Mouse (Mus musculus) urinary bladder, adult 18-20 months (tissue): ENCODE results near the gene Heatr5a.

Source experiments
- DNase-seq, 2 experiments: peaks; one replicate each; pipeline ENCODE4 v3.0.0; 2022; ENCODE audit warnings: low spot score in 2 of 2, mixed read lengths in 2 of 2

The Heatr5a gene

GRCm38 (mm10) chr12:51972269-51973065, 1.3 kb upstream of the Heatr5a start:
- no peak for DNase-seq

- DNase-seq: no peak
These were observed 610 bp downstream of the Heatr5a start for GRCm38 (mm10) chr12:51970352-51971069.

- no peak for DNase-seq
These were observed 1.2 kb downstream of the Heatr5a start for GRCm38 (mm10) chr12:51969876-51970275.

DNA sequence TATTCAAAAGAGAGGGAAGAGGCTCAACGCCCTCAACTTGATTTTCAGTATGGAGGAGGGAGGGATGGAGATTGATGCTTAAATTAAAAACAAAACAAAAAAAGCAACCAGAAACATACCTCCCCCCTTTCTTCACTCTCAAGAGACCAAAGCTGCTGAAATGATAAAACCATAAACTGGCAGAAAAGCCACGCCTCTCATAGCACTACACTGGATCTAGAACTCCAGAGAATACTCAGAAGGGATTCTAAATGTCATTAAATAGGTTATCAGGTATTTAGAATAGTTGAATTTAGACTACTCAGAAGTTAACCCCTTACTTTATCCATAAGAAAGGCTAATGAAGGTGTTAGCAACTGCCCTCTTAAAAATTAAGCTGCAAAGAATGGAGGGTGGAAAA, 2.0 kb downstream of the Heatr5a start:
- DNase-seq: no peak

DNA sequence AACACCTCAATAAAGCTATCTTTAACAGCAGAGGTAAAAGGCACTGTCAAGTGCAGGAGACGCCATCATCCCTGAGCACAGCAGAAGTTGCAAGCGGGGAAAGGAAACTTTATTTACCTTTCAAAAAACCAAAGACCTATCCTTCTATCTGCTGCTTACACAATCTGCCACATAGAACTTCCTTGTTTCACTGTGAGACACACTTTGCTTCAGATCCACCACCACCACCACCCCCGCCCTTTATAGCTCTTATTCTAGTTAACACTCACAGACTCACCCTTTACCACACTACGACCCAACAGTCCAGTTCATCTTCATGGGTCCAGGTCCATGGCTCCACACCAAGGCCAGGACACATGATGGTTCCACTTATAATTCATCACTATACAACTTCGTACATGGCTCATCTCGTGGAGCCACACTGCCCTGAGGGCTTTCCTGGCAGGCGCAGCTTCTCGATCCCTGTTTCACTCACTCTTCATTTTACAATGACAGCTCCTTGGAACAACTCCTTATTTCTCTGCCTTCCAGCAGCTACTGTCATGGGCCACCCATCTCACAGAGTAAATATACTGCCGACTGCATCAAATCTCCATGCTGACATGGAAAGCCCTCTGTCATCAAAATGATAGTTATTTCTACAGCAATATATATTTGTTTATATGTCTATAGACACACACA, 3.1 kb downstream of the Heatr5a start:
- DNase-seq: no peak

DNA sequence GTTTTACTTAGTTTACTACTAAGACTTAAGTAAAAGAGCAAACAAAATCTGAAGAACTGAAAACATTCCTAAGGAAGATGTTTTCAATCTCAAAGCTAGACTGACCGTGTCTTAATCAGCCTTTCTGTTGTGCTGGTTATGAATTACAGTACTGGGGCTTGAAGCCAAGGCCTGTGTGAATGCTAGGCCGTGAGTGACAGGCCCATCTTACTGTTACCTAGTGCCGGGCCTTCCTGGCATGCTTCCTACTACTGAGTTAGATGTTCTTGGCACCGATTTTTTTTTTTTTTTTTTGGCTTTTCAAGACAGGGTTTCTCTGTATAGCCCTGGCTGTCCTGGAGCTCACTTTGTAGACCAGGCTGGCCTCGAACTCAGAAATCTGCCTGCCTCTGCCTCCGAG, 13.5 kb downstream of the Heatr5a start:
- no peak for DNase-seq

DNA sequence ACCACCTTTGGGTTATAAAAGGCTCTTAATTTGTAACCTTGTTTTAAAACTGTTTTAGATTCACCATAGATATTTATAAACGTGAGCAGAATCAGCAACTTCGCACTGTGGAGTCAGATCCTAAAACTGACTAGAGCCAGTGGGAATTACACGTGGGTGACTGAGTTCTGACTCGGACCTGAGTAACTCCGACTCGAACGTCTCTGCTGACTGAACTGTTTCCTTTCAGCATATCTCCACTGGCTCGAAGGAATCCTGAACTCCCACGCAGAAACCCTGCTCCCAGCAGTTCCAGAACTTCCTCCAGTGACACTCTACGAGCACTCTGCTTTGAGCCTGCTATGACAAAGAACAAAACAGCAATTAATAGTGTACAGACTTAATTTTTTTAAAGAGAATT, 18.8 kb downstream of the Heatr5a start:
- DNase-seq: no peak

DNA sequence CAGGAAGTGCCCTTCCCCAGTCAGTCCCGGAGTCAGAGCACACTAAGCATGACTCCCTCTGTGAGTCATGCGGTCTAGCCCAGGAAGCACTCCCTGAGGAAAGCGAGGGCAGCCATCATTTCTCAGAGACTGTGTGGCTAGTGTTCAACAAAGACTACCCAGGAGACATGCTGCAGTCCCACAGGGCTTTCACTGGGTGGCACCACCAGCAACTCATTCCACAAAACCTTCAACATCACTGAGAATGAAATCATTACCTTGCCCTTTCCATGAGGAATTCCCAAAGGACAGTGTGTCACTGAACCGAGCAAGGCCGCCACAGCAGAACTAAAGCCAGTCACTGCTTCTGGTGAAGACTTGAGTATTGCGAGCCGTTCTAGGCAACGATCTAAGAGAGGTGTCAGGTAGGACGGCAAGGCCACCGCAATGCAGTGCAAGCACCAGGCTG, 23.6 kb downstream of the Heatr5a start:
- no peak for DNase-seq

DNA sequence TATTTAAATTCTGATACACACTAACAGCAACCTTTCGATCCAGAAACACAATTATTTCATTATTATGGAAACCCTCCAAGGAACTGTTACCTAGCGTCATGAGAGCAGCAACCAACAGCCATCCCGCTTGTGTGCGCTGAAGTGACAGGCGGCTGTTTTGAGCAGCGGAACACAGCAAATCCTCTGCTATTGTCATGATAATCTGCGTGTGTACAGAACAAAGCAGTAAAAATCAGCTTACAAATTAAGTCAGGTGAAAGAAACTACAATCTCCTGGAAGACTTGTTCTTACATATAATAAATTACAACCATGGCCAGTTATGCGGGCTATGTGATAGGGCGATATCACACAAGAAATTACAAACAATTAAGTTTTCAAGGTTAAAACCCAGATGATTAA, 25.8 kb downstream of the Heatr5a start:
- no peak for DNase-seq

- DNase-seq: no peak
These were observed 31.3 kb downstream of the Heatr5a start for GRCm38 (mm10) chr12:51939848-51940247.

GRCm38 (mm10) chr12:51937938-51938337, 33.2 kb downstream of the Heatr5a start:
- no peak for DNase-seq

GRCm38 (mm10) chr12:51929630-51930029, 41.5 kb downstream of the Heatr5a start:
- DNase-seq: no peak

DNA sequence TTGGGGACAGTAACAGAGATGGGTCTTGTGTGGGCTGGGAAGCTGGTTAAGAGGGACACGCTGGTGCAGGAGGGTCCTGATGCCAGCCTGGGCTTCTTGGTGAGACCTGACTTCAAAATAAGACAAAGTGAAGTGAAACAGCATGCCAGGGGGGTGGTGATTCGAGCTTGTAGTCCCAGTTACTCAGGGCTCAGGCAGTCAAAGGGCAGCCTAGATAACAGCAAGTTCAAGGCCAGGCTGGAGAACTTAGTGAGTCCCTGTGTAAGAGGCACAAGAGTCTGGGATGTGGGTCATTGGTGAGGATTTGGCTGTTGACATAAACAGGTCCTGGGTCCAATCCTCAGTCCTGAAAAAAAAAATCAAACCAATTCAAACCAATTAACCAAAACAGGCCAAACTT, 53.9 kb downstream of the Heatr5a start:
- DNase-seq: no peak

DNA sequence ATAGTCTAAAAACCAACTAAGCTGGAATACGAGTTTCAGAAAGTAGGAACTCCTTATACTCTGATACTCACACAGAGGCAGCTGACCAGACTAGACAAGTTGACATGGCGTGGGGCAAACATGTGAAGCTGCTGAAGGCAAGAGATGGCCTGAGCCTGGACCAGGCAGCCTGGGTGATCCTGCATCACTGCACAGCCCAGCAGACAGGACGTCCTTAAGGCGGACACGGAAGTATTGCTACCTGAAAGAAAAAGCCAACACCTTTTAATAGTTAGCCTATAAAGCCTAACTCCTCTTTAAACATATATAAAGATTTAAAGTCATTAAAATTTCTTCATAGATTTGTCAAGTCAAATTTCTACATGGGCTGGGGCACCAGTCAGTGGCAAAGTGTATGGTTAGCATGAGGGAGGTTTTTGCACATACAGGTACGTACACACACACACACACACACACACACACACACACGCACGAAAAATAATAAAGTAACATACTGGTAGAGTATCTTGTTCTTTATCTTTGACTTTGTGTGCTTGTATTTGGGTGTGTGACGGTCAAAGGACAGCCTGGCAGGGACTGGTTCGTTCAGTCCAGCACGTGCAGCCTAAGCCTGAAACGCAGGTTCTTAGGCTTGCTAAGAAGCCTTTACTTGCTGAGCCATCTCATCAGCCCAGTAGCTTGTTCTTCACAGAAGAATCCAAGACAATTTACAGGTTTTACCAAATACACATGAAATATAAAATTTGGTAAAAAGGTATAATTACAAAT, 56.0 kb downstream of the Heatr5a start:
- DNase-seq: peak in 1 of 2 experiments; percentile 26

DNA sequence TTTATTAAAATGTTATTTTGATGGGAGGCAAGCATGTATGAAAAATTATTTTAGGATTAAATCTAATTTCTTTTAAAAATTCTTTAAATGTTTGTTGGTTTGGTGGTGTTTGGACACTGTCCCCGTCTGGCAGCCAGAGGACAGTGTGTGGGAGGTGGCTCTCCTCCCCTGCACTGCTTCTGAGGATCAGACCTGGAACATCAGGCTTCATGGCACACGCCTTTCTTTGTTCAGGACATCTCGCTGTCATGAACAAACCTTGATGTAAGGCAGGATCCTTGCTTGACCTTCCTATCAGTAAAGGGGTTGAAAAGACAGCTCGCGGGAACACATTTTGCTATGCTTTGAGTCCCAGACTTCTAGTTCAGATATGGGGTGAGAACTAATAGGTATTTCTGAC, 61.9 kb downstream of the Heatr5a start:
- DNase-seq: no peak

- DNase-seq: no peak
These were observed 63.6 kb downstream of the Heatr5a start for GRCm38 (mm10) chr12:51907543-51907942.

DNA sequence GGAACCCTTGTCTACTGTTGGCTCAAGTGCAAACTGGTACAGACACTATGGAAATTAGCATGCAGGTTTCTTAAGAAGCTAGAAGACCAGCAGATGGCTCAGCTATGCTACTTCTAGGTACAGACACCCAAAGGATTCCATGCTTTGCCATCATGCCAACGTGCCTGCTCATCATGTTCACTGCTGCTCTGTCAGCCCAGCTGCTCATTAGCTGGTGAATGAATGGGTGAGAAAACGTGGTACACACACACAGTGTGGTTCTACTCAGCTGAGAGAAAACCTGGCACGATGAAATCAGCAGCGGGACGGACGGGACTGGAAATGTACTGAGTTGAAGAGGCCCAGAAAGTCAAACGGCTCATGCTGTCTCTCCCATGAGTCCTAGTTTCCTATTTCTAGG, 70.6 kb downstream of the Heatr5a start:
- no peak for DNase-seq

GRCm38 (mm10) chr12:51896901-51897300, 74.2 kb downstream of the Heatr5a start:
- no peak for DNase-seq

- DNase-seq: no peak
These were observed 82.5 kb downstream of the Heatr5a start for GRCm38 (mm10) chr12:51888609-51889008.

GRCm38 (mm10) chr12:51887301-51888290, 83.5 kb downstream of the Heatr5a start:
- no peak for DNase-seq

- no peak for DNase-seq
These were observed 84.8 kb downstream of the Heatr5a start for GRCm38 (mm10) chr12:51886369-51886768.
